Mouse (Mus musculus): ENCODE data around the gene Repin1. TPM values are rescaled to one million over a fixed set of nuclear protein-coding genes. Genes with fewer than 3 reads are reported as not detected.

The Repin1 gene
- total and polyA plus RNA-seq, 3 experiments, result 10.7 to 28.0 (median 12.8) TPM

DNA sequence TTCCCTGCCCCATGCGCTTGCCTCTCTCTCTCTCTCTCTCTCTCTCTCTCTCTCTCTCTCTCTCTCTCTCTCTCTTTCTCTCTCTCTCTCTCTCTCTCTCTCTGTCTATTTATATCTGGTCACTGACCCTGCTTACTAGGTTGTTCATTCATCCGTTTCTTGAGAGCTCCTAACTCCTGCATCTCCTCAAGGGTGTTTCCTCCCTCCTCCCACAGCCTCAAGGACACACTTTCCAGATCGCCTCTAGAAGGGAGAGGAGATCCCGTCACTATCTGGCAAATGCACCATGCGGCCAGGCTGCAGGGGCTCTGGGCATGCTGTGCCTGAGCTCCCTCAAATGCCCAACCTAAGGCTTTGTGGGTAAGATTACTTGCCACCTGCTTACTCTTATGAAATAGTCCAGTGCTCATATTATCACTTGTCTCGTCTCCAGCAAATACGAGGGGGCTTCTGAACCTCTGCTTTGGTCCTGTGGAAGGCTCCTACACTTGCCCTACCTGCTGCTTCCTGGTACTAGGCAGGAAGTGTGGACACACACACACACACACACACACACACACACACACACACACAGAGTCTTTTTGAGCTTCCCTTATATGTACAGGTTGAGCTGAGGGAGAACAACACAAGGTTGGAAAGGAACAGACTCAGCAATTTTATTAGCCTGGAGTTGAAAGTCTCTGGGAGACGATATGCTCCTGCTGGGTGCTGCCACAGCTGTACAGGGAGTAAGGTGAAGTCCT is 24.4 kb upstream of the Repin1 start:
- in situ Hi-C loops (cut with MboI; ENCODE audit: low pct_ligation_motif_present, low pct_unique_long_range_greater_than_20kb, low sequenced_read_pairs), result no loop called here
- no peak for DNase-seq (ENCODE audit: extremely low read depth)
- Histone ChIP-seq H3K27ac (ENCODE audit: insufficient read depth, low read depth) (no peak overlapping the region), H3K36me3 (replicated peaks in 1 of 2; ENCODE audit: control insufficient read depth in 1 of 2, insufficient read depth in 1 of 2, low read length in 1 of 2) (peaks cover 3 to 32% of the 10 kb centered on the region in 2 experiments), H3K4me2 (ENCODE audit: insufficient read depth, low read depth, poor library complexity, severe bottlenecking) (no peak overlapping the region), H3K9ac (ENCODE audit: insufficient read depth, low read depth) (no peak overlapping the region), H3K4me1 (ENCODE audit: control insufficient read depth in 1 of 2, insufficient read depth in 2 of 2) (peaks cover 0 to 6% of the 10 kb centered on the region in 2 experiments; a peak in 1 of 4 replicates), H3K27me3 (replicated peaks) (no peaks in the 10 kb centered on the region), H3K4me3 (replicated peaks in 1 of 3; ENCODE audit: low read depth in 2 of 3, low read length in 2 of 3, poor library complexity in 1 of 3) (no peak overlapping the region), H3K9me3 (replicated peaks; ENCODE audit: low read length) (peaks cover 4% of the 10 kb centered on the region), H3K79me2 (replicated peaks; ENCODE audit: control insufficient read depth, extremely low read depth, insufficient read depth, poor library complexity, severe bottlenecking) (no peaks in the 10 kb centered on the region)
- TF ChIP-seq RAD21 (IDR thresholded peaks at IDR 0.05; ENCODE audit: low read depth, low read length), result no peak
- no peak for TF ChIP-seq MXI1 (IDR thresholded peaks at IDR 0.05; ENCODE audit: low read depth, low read length)
- TF ChIP-seq TBP (conservative IDR thresholded peaks at IDR 0.05; ENCODE audit: low read depth, low read length), result no peak
- no peak for TF ChIP-seq ZC3H11A (IDR thresholded peaks at IDR 0.05; ENCODE audit: low read depth, low read length)
- no peak for TF ChIP-seq TCF12 (IDR thresholded peaks at IDR 0.05; ENCODE audit: low read depth, low read length)
- TF ChIP-seq SIN3A (IDR thresholded peaks at IDR 0.05; ENCODE audit: low read length), result no peak
- no peak for TF ChIP-seq KAT2A (IDR thresholded peaks at IDR 0.05; ENCODE audit: insufficient replicate concordance, low read length)
- no peak for TF ChIP-seq SMC3 (IDR thresholded peaks at IDR 0.05; ENCODE audit: low read depth, low read length)
- no peak for TF ChIP-seq USF1 (IDR thresholded peaks at IDR 0.05; ENCODE audit: low read depth, low read length)
- no peak for TF ChIP-seq MAFK (IDR thresholded peaks at IDR 0.05; ENCODE audit: insufficient replicate concordance, low read length)
- TF ChIP-seq MEF2A (IDR thresholded peaks at IDR 0.05; ENCODE audit: borderline replicate concordance, low read depth, low read length), result no peak
- no peak for TF ChIP-seq PAX5 (IDR thresholded peaks at IDR 0.05; ENCODE audit: low read length)
- dilution Hi-C loops (cut with MboI; ENCODE audit: extremely low pct_ligation_motif_present, extremely low pct_unique_long_range_greater_than_20kb, low sequenced_read_pairs), result no loop called here

DNA sequence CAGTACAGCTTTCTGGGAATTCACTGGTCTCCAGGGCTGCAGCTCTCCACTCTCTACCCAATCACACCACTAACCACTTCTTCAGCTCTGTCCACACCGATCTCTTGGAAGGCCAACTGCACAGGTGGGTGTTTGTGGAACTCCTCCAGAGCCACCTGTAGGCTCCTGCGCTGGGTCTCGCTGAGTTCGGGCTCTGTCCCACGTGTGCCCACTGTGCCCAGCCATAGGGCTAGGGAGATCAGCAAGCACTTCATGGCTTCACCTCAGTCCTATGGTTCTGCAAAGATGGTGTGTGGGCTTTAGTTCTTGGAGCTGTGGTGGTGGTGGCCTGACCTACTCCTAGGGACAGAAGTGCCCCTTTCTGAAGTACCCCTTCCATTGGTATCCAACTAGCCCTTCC is 21.7 kb upstream of the Repin1 start:
- Histone ChIP-seq H3K79me2 (replicated peaks; ENCODE audit: control insufficient read depth, extremely low read depth, insufficient read depth, poor library complexity, severe bottlenecking) (no peaks in the 10 kb centered on the region), H3K4me2 (ENCODE audit: insufficient read depth, low read depth, poor library complexity, severe bottlenecking) (no peak overlapping the region), H3K4me1 (ENCODE audit: control insufficient read depth in 1 of 2, insufficient read depth in 2 of 2) (peaks cover 0 to 6% of the 10 kb centered on the region in 2 experiments; a peak in 1 of 4 replicates), H3K27ac (ENCODE audit: insufficient read depth, low read depth) (no peak overlapping the region), H3K36me3 (replicated peaks in 1 of 2; ENCODE audit: control insufficient read depth in 1 of 2, insufficient read depth in 1 of 2, low read length in 1 of 2) (peaks cover 0 to 13% of the 10 kb centered on the region in 2 experiments), H3K9me3 (replicated peaks; ENCODE audit: low read length) (no peaks in the 10 kb centered on the region), H3K9ac (ENCODE audit: insufficient read depth, low read depth) (no peak overlapping the region), H3K27me3 (replicated peaks) (no peaks in the 10 kb centered on the region), H3K4me3 (replicated peaks in 1 of 3; ENCODE audit: low read depth in 2 of 3, low read length in 2 of 3, poor library complexity in 1 of 3) (no peak overlapping the region)
- no peak for DNase-seq (ENCODE audit: extremely low read depth)
- dilution Hi-C loops (cut with MboI; ENCODE audit: extremely low pct_ligation_motif_present, extremely low pct_unique_long_range_greater_than_20kb, low sequenced_read_pairs), result no loop called here
- TF ChIP-seq JUND (conservative IDR thresholded peaks at IDR 0.05; ENCODE audit: low read depth, low read length) (no peak), ZC3H11A (IDR thresholded peaks at IDR 0.05; ENCODE audit: low read depth, low read length) (no peak), RAD21 (IDR thresholded peaks at IDR 0.05; ENCODE audit: low read depth, low read length) (no peak), USF1 (IDR thresholded peaks at IDR 0.05; ENCODE audit: low read depth, low read length) (no peak), POLR2AphosphoS2 (IDR thresholded peaks at IDR 0.05; ENCODE audit: low read depth, low read length) (no peak), TBP (conservative IDR thresholded peaks at IDR 0.05; ENCODE audit: low read depth, low read length) (no peak), ZKSCAN1 (IDR thresholded peaks at IDR 0.05; ENCODE audit: borderline replicate concordance, low read depth, low read length) (no peak), GABPA (IDR thresholded peaks at IDR 0.05; ENCODE audit: insufficient replicate concordance, low read depth, low read length) (no peak), BHLHE40 (IDR thresholded peaks at IDR 0.05; ENCODE audit: low read depth, low read length) (no peak), MAX (IDR thresholded peaks at IDR 0.05; ENCODE audit: low read length) (no peak), IRF4 (IDR thresholded peaks at IDR 0.05; ENCODE audit: low read depth, low read length) (no peak), NRF1 (IDR thresholded peaks at IDR 0.05; ENCODE audit: low read depth, low read length) (no peak), RCOR1 (conservative IDR thresholded peaks at IDR 0.05; ENCODE audit: low read depth, low read length) (no peak)
- in situ Hi-C loops (cut with MboI; ENCODE audit: low pct_ligation_motif_present, low pct_unique_long_range_greater_than_20kb, low sequenced_read_pairs), result no loop called here
